Mouse (Mus musculus) testis, postnatal 14 days (tissue): ENCODE results near the gene Hyou1.
"Not testable (repeated sequence)": the region's sequence is repeated elsewhere in the genome, so short reads cannot be mapped to it uniquely, and the experiment has no call there.

ENCODE experiments used
- DNase-seq: peaks from one replicate; pipeline ENCODE4 v3.0.0; 2021; ENCODE audit warnings: low spot score

Hyou1 gene

DNA sequence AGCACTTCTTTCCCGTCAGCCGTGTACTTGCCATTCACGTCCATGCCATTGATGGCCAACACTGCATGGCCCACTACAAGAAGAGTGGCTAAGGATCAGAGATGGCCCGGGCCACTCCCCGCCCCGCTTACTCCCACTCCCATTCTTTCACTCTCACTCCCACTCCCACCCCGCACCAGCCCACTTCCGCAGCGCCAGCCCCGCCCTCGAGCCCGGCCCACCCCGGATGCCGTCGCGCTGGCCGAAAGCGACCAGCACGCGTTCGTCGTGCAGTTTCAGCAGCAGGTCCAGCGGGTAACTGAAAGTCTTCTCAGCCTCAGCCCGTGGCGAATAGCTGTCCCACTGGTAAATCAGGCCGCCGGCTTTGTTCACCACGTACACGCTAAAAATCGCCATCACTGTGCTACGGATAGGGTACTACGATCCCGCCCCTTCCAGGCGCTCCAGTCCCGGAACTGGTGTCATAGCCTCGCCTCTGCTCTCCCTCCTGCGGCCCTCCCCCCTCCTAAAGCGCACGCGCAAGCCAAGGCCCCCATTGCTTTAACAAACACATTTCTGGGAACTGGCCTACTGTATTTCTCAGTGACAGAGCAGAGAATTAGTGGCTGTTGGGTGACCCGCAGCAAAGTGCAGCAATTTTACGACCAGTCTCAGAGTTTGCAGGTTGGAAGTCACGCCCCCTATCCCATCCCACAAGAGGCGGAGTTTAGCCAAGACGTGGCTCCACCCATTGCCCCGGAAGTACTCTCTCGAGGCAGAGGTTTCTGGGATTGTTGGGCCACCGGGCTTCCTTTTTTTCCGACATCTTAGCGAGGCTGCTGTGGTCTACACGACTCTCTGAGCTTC lies 27.8 kb downstream of the Hyou1 start, which contains the start of the genes Rps25 and Trappc4:
TSS of gene Rps25 (plus strand) at position 234 of the 846 bp plus-strand sequence.
TSS of gene Trappc4 (minus strand) at position 695 of the 846 bp plus-strand sequence.
- DNase-seq, result peak; percentile 92

DNA sequence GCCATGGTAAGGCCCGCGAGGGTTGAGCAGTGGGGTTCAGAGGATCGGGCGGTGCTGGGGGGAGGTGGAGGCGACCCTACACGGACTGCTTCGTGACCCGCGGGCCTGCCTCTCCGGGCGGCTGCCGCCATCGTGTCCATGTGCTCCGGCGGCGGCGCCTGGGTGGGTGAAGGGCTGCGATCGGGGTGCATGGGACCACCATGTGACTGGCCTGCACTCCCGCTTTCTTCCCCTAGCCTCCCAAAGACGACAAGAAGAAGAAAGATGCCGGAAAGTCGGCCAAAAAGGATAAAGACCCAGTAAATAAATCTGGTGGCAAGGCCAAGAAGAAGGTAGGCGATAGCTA lies 28.4 kb downstream of the Hyou1 start:
- no peak for DNase-seq

DNA sequence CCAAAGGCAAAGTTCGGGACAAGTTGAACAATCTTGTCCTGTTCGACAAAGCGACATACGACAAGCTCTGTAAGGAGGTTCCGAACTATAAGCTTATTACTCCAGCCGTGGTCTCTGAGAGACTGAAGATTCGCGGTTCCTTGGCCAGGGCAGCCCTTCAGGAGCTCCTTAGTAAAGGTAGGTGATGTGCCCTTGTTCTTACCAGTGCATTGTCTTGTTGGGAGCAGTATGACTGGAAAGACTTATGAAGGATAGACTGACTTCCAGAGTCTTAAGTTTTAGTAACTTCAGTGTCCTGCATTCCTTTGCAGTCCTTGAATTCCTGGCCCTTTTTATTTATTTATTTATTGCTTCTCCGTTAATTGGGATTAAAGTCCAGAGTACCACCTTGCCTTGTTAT lies 29.4 kb downstream of the Hyou1 start:
- DNase-seq, result not testable (repeated sequence)

DNA sequence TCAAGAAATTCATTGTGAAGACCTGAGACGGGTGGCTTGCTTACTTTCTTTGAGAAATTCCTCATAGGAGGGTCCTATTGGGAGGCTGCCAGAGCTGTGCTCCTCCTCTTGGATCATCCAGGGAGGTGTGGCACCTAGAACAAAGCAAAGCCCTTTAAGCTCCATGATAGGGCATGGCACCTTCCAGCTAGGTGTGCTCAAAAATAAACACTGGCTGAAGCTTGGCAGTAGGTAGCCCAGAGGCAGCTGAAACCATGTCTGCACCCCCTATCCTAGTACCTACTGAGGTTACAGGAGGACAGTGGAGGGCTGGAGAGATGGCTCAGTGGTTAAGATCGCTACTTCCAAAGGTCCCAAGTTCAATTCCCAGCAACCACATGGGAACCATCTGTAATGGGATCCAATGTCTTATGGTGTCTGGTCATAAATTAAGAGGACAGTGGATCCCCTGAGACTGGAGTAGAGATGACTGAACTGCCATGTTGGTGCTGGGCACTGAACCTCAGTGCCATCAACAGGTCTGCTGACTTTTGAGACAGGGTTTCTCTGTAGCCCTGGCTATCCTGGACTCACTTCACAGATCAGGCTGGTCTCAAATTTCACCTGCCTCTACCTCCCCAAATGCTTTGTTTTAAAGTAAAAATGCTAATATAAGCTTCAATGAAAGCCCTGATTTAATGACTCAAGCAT lies 31.5 kb downstream of the Hyou1 start:
- no peak for DNase-seq

DNA sequence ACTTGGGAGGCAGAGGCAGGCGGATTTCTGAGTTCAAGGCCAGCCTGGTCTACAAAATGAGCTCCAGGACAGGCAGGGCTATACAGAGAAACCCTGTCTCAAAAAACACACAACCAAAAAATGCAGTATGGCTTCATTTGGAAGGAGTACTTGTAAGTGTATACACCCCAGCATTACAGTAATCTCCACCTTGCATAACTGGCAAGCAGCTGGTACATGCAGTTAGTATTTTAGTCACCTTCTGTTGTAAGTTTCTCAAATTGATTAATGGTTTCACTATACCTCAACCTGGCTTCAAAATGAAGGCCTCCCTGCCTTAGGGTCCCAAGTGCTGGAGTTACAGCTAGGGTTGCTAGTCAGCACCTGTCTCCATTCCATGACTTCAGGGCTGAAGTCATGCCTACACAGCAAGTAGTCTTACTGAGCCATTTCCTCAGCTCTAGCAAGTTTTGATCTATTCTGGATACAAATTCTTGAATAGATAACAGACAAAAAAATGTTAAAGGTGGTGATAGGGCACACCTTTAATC lies 32.4 kb downstream of the Hyou1 start:
- no peak for DNase-seq

DNA sequence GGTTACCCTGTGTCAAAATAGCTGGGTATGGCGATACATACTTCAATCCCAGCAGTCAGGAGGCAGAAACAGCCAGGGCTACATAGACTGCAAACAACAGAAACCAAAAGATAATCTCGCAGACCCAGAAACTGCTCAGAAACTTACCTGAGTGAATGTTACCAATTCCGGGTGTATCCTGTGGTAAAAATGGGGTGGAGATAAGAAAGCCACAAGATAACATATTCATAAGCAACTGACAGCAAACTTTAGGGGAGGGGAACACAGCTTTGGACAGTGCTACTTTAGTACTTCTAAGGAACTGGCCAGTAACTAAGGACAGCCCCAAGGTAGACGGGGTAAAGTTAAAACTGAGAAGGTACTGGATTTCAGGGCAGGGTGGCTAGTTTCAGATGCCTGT lies 33.0 kb downstream of the Hyou1 start:
- DNase-seq, result no peak

DNA sequence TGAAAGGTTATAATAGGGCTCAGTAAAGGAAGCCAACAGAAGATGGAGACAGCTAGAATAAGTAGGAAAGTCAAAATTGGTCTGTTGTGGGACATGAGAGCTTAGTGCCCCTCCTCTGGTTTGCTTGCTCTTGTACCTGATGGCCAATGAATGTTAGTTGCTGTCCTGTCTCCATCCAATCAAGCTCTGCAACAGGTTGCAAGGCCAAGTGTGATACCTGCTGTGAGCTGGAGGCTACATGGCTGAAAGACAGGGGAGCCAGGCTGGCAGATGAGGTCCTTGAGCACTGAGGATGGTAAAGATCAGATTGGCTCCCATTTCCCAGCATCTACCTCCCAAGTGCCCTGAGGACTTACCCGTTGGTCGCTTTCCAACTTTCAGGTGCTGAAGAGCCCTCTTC lies 33.5 kb downstream of the Hyou1 start:
- no peak for DNase-seq

DNA sequence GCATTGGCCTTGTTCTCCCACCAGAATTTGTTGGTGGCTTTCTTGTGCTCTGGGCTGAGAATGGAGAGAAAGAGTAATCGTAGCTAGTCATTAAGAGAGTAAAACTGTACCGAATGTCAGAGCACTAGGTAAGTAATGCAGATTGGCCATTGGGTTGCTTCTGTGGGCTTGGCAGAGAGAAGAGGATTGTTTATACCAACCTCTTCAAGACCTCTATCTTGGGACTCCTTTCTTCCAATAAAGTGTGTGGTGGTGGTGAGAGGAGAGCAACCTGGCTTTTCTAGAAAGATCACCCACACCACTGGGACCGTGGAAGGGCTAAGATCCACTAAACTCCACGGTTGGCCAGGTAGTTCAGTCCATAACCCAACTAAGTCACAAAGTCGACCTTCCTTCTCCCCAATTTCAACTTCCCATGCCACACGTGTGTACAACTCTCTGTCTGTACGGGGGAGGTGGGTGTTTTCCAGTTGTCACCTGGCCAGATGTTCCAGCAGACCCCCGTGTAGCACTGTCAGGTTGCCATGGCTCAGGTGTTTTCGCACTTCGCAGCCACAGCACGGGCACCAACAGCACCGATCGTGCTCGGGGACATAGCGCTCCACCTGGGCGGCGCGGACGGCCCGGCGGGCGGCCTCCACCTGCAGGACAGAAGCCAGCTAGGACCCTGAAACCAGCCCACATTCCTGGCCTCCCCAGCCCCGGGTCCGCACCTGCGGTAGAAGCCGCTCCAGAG lies 38.0 kb downstream of the Hyou1 start:
- DNase-seq, result no peak

DNA sequence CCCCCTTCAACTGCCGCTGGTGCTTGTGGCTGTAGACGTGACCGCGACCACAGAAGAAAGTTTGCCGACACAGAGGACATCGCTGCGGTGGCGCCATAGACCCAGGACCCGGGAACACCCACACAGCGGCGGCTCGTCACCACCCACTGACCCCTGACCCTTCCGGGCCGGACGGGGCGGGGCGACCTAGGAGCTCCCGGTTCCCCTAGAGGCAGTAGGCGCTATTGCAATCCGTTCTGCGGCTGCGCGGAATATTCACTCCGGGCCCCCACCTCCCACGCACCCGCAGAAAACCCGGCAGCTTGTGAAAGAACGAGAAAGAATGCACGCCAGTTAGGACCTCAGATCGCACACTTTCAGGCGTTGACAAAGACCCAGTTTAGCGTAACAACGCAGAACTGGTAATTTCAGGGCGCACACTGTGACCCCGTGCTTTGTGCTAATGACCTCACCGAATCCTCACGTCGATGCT lies 38.6 kb downstream of the Hyou1 start:
- peak; percentile 93 for DNase-seq

DNA sequence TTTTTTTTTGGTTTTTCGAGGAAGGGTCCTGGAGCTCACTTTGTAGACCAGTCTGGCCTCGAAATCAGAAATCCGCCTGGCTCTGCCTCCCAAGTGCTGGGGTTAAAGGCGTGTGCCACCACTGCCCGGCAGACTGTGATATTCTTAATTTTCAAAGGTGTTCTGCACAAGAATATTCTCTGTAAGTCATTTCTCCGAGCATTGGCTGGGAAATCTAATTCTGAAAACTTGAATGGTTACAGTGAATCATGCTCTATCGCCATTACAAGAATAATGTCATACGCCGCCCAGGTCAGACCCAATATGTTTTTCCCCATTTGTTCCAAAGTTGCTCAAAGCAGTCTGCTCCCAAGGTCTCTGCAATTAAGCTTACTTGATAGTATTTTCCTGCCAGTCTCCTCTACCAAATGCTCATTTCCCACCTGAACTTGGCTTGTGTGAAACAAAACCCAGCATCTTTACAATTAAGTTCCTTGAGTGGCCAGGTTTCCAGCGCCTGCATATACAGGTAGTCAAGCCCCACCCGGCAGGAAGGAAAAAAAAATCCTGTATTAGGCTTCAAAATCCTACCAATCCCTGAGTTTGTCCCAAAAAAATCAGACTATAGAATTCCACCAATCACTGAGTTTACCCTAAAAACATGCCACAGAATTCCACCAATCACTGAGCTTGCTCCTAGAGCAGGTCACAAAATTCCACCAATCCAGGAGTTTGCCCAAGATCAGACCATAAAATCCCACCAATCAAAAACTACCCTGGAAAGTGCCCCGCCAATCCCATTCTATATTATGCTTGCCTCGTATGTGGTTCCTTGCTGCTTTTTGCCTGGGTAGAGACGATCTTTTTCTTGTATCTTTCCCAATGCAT lies 39.5 kb downstream of the Hyou1 start, which contains the start of gene Ccdc84:
TSS of gene Ccdc84 (minus strand) at position 51 of the 867 bp plus-strand sequence.
- peak; percentile 81 for DNase-seq

DNA sequence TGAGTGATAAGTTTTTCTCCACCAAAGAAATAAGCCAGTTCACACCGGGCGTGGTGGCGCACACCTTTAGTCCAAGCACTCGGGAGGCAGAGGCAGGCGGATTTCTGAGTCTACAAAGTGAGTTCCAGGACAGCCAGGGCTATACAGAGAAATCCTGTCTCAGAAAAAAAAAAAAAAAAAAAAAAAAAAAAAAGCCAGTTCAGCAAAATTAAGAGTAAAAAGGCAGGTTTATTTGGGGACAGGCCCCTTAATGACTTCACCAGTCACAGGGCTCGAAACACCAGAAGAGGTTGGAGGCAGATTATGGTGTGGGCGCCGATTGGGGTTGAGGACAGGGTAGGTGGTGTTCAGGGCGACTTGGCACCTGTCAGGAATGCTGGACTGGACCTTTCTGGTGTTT lies 40.4 kb downstream of the Hyou1 start:
- not testable (repeated sequence) for DNase-seq

DNA sequence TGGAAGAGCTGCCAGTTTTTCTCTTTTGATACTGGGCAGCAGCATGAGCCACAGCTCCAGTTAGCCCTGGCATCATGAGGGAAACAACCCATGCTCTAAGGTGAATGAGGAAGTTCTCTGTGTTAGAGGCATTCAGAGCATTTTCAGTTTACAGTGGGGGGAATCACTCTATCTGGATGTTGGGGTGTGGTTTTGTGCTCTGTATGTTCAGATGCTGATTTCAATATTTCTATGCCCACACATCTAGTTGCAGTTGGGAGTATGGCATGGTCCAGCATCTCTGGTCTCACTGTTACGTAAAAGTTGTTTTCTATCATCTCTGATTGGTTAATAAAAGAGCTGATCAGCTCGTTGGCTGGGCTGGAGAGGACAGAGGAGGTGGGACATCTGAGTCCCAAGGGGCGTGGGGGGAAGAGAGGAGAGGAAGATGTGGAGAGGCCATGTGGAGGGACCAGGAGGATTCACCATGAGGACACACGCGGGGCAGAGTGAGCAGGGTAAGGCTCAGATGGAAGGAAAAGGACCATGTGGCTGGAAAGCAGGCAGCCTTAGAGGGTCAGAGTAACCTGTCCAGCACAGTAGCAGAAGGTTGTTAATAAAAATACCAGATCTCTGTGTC lies 41.1 kb downstream of the Hyou1 start:
- DNase-seq, result no peak

DNA sequence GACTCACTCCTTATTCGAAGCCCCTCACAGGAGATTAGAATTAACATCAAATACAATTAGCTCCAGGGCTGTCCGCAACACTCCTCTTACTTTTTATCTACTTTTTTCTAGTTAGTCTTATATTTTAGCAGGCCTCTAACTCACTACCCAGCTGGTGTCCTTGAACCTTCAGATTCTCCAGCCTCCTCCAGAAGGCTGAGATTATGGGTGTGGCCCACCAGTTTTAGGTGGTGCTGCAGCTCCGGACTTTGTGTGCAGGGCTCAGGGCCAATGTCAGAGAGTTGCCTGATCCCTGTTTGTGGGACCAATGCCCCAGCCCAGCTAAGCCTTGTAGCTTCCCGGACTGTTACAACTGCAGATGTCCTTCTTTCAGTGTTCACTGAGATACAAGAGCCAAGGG lies 44.3 kb downstream of the Hyou1 start:
- no peak for DNase-seq

DNA sequence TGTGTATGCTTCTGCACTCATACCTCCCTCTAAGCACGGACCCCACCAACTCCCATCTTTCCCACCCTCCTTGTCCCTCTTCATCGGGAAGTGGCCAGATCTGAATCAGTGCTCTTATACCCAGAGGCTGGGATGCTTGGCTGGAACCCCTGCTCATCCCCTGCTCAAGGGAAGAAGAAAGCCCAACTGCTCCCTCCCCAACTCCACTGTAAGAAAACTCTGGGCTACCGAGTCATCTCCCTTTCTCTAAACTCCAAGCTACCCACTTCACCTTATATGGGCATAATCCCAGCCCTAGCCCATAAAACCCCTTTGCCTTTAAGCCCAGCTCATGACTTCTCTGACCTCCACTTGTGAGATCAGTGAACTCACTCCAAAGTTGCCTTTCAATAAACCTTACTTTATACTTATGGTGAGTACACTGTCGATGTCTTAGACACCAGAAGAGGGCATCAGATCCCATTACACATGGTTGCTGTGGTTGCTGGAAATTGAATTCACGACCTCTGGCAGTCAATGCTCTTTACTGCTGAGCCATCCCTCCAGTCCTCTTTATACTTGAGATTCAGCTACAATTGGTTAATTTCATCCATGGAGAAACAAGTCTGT lies 53.4 kb downstream of the Hyou1 start:
- no peak for DNase-seq

DNA sequence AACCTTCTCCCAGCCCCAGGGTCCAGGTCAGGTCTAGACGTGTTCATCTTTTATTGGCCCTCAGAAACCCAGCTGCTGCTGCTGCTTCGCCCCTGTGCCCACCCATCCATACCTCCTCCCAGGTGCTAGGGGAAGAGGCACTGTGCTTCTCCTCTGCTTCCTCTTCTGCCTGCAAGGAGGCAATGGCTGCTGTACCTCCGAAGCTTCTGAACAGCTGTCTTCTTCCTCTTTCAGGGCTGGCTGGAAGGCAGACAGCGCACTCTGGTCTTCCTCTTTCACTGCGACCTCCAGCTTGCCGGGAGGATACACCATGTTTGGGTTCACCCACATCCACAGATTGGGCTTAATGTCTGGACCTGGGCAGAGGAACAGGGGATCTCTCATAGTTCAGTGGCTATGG lies 56.5 kb downstream of the Hyou1 start:
- DNase-seq, result no peak

DNA sequence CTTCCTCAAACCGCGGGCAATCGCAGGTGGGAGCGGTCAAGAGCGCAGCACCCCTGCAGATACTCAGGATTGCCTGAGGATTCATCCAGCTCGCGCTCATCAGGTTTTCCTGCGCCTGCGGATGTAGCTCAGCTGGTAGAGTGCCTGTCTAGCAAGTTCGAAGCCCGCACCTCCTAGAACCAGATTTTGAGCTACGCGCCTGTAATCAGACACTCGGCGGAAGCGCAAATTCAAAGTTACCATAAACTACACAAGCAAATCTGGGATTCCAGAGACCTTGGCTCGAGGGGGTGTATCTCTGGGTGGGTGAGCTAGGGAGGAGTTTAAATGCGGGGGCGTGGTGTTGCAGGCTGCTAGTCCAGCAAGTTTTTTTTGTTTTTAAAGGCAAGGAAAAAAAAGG lies 61.7 kb downstream of the Hyou1 start, which contains the start of gene Foxr1:
TSS of gene Foxr1 (minus strand) at position 176 of the 400 bp plus-strand sequence.
- DNase-seq, result peak; percentile 64
